Mouse (Mus musculus) G1E-ER4 (cell line): Measurements from ENCODE around the gene Gm16181. TPM values are rescaled to one million over a fixed set of nuclear protein-coding genes. Genes with fewer than 3 reads are reported as not detected.

Experiments used
- GATA1 ChIP-seq: IDR thresholded peaks from one replicate; pipeline ENCODE4 v1.8.0; 2012; ENCODE audit warnings: low read length, inconsistent platforms
- polyA plus RNA-seq: library from polyadenylated mRNA; stranded (reverse); fragments of >175 nt; gene quantifications from 2 replicates; pipeline ENCODE4 v1.2.3, GENCODE M21; 2012

The Gm16181 gene
- polyA plus RNA-seq, 1 experiment: not detected

- no peak for TF ChIP-seq GATA1
Observed at GRCm38 (mm10) chr17:35250348-35251120, 29.9 kb downstream of the Gm16181 start.

DNA sequence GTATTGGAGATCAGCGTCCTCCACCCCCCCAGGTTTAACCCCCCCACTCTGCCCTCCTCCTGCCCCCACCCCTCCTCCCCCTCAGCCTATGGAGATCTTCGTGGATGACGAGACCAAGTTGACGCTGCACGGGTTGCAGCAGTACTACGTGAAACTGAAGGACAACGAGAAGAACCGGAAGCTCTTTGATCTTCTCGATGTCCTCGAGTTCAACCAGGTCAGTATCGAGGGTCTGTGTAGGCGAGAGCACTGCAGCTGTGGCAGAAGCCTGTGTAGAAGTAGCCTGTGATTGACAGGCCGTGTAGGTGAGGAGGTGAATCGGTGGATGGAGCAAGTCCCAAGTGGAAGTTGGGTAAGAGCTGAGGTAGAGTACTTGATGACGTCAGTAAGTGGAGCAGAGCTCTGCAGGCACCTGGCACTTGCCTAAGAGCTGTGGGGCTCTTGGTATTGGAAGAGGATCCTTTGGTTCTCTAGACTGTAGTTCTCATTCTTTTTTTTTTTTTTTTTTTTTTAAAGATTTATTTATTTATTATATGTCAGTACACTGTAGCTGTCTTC, 30.6 kb downstream of the Gm16181 start:
- no peak for TF ChIP-seq GATA1

- no peak for TF ChIP-seq GATA1
Observed at GRCm38 (mm10) chr17:35251981-35252380, 31.3 kb downstream of the Gm16181 start.

GRCm38 (mm10) chr17:35252619-35253292, 32.1 kb downstream of the Gm16181 start:
- no peak for TF ChIP-seq GATA1

DNA sequence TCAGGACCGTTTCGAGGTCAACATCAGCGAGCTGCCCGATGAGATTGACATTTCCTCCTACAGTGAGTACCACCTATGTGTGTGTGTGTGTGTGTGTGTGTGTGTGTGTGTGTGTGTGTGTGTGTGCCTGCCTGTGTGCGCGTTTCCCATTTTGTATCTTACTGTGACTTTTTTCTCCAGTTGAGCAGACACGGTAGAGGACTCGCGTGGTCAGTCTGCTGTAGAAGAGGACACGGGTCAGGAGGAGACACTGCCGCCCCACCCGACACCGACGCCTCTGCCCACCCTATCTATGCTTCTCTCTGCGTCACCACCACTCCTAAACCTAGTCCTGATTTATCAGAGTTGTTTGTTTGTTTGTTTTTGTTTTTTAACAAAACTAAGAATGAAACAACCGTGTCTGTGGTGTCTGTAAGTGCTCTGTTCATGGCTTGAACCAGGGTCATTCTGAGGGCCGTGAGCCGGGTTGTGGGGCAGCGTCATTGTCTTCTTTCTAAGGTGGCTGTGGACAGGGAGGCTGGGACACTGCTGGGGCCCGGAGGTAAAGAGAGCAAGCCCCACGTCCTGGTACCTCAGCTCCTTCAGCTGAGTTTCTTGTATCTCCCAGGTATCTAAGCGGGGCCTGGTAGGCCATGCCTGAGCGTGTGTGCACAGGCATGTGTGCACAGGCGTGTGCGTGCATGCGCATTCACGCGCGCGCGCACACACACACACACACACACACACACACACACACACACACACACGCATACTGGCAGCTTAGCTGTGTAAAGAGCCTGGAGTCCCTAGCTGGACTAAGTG, 32.9 kb downstream of the Gm16181 start:
- no peak for TF ChIP-seq GATA1

DNA sequence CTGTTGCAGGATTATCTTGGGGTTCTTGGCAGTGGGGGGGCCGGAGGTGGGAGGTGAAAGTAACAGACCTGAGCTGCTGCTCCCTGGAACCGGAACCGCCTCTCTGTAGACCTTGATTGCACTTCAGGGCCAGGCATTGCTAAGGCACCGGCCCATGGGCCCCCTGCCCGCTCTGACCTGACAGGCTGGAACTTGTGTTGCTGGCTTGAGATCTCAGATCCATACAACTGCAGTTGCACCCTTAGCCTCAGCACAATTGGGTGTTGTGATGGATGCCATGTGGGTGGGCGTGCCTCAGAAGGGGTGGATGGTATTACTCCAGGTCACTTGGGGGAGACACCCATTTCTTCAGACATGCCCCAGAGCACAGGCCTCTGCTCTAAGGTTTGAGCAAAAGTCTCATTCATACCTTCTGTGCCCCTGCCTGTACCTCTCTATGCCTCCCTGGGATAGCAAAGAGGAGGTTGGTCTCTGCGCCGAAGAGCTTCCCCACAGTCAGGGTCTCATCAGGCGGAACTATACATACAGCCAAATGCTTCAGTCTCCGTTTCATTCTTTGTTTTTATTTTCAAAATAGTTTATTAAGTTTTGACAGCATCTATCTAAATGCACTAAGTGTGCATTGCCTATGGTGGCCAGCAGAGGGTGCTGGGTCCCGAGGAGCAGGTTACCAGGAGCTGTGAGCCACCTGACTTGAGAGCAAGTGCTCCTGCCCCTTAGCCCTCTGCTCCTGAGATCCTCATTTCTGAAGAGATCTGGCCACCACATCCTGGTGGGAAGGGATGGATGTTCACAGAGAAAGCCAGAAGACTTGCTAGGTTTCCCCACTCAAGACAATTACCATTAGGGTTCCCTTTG, 33.8 kb downstream of the Gm16181 start:
- no peak for TF ChIP-seq GATA1

DNA sequence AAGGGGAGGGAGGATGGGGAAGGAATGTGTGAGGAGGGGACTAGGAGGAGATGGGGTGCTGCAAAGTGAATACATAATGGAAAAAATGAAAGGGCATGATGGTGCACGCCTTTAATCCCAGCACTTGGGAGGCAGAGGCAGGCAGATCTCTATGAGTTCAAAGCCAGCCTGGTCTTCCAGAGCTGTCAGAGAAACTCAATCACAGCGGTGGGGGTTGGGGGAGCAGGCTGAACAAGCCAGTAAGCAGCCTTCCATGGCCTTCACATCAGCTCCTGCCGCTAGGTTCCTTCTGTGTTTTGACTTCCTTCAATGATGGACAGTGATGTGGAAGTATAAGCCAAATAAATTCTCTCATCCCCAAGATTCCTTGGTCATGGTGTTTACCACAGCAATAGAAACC, 34.7 kb downstream of the Gm16181 start:
- TF ChIP-seq GATA1: no peak

DNA sequence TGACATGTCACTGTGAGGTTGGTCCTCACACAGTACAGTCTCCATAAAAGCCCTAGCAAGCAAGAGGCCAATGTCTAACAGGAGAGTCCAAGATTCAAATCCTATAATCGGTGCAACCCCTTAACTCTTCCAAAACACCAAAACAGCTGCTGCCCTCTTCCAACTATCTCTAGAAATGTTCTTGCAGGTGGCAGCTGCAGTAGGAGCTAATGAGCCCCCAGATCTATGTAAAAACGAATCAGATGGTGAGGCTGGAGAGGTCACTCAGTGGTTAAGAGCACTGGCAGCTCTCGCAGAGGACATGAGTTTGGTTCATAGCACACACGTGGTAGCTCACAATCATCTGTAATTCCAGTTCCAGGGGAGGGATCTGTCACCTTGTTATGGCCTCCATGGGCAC, 35.1 kb downstream of the Gm16181 start:
- TF ChIP-seq GATA1: no peak

GRCm38 (mm10) chr17:35257378-35257777, 36.7 kb downstream of the Gm16181 start:
- no peak for TF ChIP-seq GATA1

GRCm38 (mm10) chr17:35257824-35258491, 37.3 kb downstream of the Gm16181 start:
- TF ChIP-seq GATA1: no peak

GRCm38 (mm10) chr17:35258492-35259478, 38.2 kb downstream of the Gm16181 start:
- TF ChIP-seq GATA1: no peak

DNA sequence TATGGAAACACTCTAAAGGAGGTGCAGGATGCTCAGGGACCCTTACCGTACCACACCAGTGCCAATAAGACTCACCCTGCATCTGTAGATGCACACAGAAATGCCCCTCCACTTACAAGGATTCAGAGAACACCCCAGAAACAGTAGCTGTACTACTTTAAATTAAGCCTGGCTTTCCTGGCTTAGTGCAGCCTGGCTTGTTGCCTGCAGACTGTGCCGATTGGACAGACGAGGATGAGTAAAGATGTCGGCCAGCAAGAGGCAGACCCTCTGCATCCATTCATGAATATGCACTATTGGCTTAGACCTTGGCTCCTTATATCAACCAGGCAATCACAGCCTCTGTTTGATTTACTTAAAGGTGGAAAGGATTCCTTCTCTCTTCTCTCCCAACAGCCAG, 39.0 kb downstream of the Gm16181 start:
- no peak for TF ChIP-seq GATA1

DNA sequence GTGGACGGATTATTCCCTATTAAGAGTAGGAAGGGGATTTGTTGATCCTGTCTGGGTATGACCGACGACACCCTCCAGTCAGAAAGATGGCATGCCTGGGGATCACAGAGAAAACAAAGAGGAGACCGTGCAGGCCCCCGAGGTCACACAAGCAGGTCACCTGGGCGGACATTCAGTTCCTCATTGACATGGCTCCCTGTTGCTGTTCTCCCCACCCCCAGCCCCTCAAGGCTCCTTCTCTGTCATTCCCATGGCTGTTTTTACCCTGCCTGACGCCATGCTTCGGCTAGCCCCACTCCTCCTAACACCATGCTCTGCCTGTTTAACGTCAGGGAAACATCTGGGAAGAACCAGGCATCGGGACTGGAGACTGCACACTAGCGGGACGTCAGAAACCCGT, 41.0 kb downstream of the Gm16181 start:
- TF ChIP-seq GATA1: no peak
